Mouse (Mus musculus) liver, adult 2 months (tissue): ENCODE data around the gene Ftl1.

Source experiments
- CTCF ChIP-seq: fragments of 200-500 bp; IDR thresholded peaks from 2 replicates; pipeline ENCODE4 v1.5.1; 2011; ENCODE audit warnings: low read depth, low read length, control low read depth
- POLR2A ChIP-seq: fragments of 200-500 bp; IDR thresholded peaks from 2 replicates; pipeline ENCODE4 v1.6.1; 2011; ENCODE audit warnings: low read length, control low read depth; ENCODE audit not compliant: insufficient read depth; ENCODE audit errors: extremely low read depth

DNA sequence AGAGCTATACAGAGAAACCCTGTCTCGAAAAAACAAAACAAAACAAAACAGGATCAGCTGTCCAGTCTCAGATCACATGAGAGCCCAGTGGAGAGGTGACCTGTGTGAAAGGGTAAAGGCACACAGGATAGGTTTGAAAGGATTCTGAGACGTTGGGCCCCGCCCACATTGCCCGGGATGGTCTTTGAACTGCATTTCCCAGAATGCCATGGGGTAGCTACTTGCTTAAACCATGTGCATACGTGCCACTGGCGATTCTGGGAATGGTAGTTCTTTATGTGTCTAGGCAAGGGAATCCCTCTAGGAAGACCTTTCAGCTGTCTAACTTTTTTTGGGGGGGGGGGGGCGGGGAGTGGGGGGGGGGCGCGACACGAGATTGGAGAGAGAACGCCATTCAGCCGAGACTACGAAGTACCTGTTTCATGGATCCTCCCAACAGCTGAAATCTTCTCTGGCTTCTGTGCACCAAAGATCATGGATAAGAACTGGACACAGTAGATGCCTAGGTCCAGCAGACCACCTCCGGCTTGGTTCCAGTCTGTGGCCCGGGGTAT is 21.8 kb upstream of the Ftl1 start, which contains the start of gene Tulp2:
- no peak for TF ChIP-seq CTCF
- TF ChIP-seq POLR2A = no peak
